Mouse (Mus musculus) hindbrain, embryonic 12.5 days (tissue): ENCODE data around the gene Ttll5. TPM values are rescaled to one million over a fixed set of nuclear protein-coding genes. Genes with fewer than 3 reads are reported as not detected.

Experiments used
- ATAC-seq: fragments of 200-750 bp; cut with Nextera tagmentation; 2 replicates; pipeline ENCODE4 v1.8.0; 2017; ENCODE audit warnings: moderate TSS enrichment; ENCODE audit not compliant: low FRiP score
- H3K27ac ChIP-seq: fragments of 300-500 bp; sonication (generic); 2 replicates; pipeline ENCODE4 v1.5.1; 2016; ENCODE audit warnings: mild to moderate bottlenecking
- H3K27me3 ChIP-seq: fragments of 300-500 bp; sonication (generic); 2 replicates; pipeline ENCODE4 v1.6.1; 2016; ENCODE audit warnings: mild to moderate bottlenecking
- H3K36me3 ChIP-seq: fragments of 300-500 bp; sonication (generic); 2 replicates; pipeline ENCODE4 v1.6.1; 2016; ENCODE audit warnings: mild to moderate bottlenecking
- H3K4me1 ChIP-seq: fragments of 300-500 bp; sonication (generic); 2 replicates; pipeline ENCODE4 v1.6.1; 2016
- H3K4me2 ChIP-seq: fragments of 300-500 bp; sonication (generic); replicated peaks from 2 replicates; pipeline ENCODE4 v1.6.1; 2016; ENCODE audit warnings: mild to moderate bottlenecking
- H3K4me3 ChIP-seq: fragments of 300-500 bp; sonication (generic); 2 replicates; pipeline ENCODE4 v1.5.1; 2016; ENCODE audit warnings: mild to moderate bottlenecking
- H3K9ac ChIP-seq: fragments of 300-500 bp; sonication (generic); 2 replicates; pipeline ENCODE4 v1.6.1; 2016; ENCODE audit warnings: mild to moderate bottlenecking, moderate library complexity
- H3K9me3 ChIP-seq: fragments of 300-500 bp; sonication (generic); replicated peaks from 2 replicates; pipeline ENCODE4 v1.6.1; 2016; ENCODE audit warnings: mild to moderate bottlenecking
- WGBS: fragments of 180-500 bp; shearing (Covaris S2); methylation state at CpG from one replicate; pipeline ENCODE4 v1.1.7; 2016; 5-methylcytosine and 5-hydroxymethylcytosine counted together
- polyA plus RNA-seq: library from polyadenylated mRNA; unstranded; fragments of >200 nt; fragmentation: Nextera tagmentation; extraction: Ambion mirVana; gene quantifications from 2 replicates; pipeline ENCODE4 v1.2.1, GENCODE M21; 2016

Ttll5 gene
- polyA plus RNA-seq, 1 experiment from 2014 or later, result 15.9 TPM

DNA sequence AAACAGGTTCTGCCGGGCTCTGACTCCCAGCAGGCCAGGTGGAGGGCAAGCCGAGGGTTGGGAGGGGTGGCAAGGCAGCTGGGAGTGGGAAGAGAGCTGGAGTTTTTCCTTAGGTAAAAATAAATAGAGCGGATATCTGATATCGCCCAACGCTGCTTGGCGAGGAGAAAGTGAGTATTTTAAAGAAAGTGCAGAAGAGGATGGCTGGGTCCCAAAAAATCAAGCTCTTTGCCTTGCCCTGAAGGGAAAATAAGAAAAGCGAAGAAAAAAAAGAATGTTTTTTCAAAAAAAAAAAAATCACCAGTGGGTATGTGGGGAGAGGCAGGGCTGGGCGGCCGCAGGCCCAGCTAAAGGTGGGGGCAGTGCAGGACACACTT, 253.7 kb downstream of the Ttll5 start:
- Histone ChIP-seq H3K4me2 (peak overlapping the region; percentile 71), H3K27me3 (peaks cover 26% of the 10 kb centered on the region; the same call in 1 of the 2 replicates), H3K27ac (peak overlapping the region; percentile 60; the same call in 1 of the 2 replicates), H3K36me3 (no peaks in the 10 kb centered on the region), H3K9ac (peak overlapping the region; percentile 66), H3K4me3 (peak overlapping the region; percentile 47), H3K4me1 (peaks cover 33% of the 10 kb centered on the region), H3K9me3 (no peaks in the 10 kb centered on the region)
- WGBS, result 7% methylated on average over 9 of the region's 9 CpGs
- ATAC-seq, result no peak

GRCm38 (mm10) chr12:86078553-86079201, 254.2 kb downstream of the Ttll5 start, which contains the start of gene Tgfb3:
Tgfb3 (minus strand) TSS chr12:86079041.
- peak within 1 kb of the TSS; percentile 66 for H3K9ac ChIP-seq
- peaks cover 26% of the 10 kb centered on the region; the same call in 1 of the 2 replicates for H3K27me3 ChIP-seq
- peak; percentile 55 for ATAC-seq
- under 1% methylated on average over 25 of the region's 25 CpGs for WGBS
- H3K4me1 ChIP-seq, result peaks cover 36% of the 10 kb centered on the region
- no peaks in the 10 kb centered on the region for H3K9me3 ChIP-seq
- peak within 1 kb of the TSS; percentile 79 for H3K27ac ChIP-seq
- H3K4me2 ChIP-seq, result peak within 1 kb of the TSS; percentile 71
- no peaks in the 10 kb centered on the region for H3K36me3 ChIP-seq
- H3K4me3 ChIP-seq, result peak within 1 kb of the TSS; percentile 47

- Histone ChIP-seq H3K36me3 (no peaks in the 10 kb centered on the region), H3K4me1 (peaks cover 36% of the 10 kb centered on the region), H3K9ac (peak overlapping the region; percentile 66), H3K27ac (peak overlapping the region; percentile 79), H3K27me3 (peaks cover 26% of the 10 kb centered on the region; the same call in 1 of the 2 replicates), H3K4me3 (peak overlapping the region; percentile 47), H3K9me3 (no peaks in the 10 kb centered on the region), H3K4me2 (peak overlapping the region; percentile 71)
- WGBS, result under 1% methylated on average over 31 of the region's 31 CpGs
- peak; percentile 73 for ATAC-seq
Measured at GRCm38 (mm10) chr12:86079202-86079667, 254.8 kb downstream of the Ttll5 start.

DNA sequence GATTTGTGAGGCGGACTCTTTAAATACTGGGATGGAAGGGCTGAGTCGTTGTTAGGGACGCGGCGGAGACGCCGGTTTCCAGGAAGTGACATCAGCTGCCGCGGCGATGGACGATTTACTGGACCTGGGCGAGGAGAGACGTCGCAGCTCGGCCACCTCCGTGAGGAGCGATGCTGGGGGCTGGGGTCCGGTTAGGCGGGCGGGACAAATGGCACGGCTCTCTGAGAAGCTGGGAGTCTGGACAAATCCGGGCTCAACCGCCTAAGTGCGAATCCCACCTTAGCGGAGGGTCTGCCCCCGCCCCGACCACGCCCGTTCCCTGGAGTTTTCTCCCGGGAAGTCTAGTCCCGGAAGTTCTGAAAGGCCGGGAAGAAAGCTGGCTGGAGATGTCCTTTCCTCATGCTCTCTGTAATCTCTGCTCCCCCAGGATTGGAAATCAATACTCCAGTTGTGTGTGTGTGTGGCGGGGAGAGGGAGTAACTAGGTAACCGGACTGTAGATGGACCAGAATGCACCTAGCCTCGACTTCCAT, 258.1 kb downstream of the Ttll5 start, which contains the start of gene Ift43:
Ift43 (plus strand) TSS at position 61 of the 532 bp plus-strand sequence.
- under 1% methylated on average over 35 of the region's 35 CpGs for WGBS
- peaks cover 10% of the 10 kb centered on the region for H3K36me3 ChIP-seq
- no peak within 1 kb of the TSS; the same call in 1 of the 2 replicates for H3K27ac ChIP-seq
- H3K27me3 ChIP-seq, result peaks cover 15% of the 10 kb centered on the region; the same call in 1 of the 2 replicates
- peaks cover 16% of the 10 kb centered on the region for H3K4me1 ChIP-seq
- no peaks in the 10 kb centered on the region for H3K9me3 ChIP-seq
- peak within 1 kb of the TSS; percentile 70 for H3K4me3 ChIP-seq
- peak; percentile 74 for ATAC-seq
- peak within 1 kb of the TSS; percentile 65 for H3K4me2 ChIP-seq
- peak within 1 kb of the TSS; percentile 63 for H3K9ac ChIP-seq

DNA sequence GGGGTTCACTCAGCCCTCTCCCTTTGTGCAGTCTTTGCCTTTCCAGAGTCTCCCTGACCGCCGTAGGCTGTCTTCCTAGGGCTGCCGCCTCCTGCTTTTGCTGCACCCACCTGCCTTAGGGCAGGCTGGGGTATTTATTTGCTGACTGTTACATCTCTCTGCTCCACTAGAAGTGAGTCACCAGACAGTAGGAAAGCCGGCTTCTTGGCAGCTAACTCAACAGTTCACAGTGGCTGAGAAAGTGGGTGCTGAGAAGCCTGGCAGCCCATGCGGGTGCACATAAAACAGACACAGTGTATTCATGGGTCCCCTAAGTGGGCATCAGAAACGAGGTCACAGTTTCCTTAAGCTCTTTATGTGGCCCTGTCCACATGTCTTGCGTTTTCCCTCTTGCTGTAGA, 261.4 kb downstream of the Ttll5 start:
- H3K27ac ChIP-seq, result no peak overlapping the region
- H3K4me1 ChIP-seq, result peaks cover 10% of the 10 kb centered on the region
- no peak for ATAC-seq

DNA sequence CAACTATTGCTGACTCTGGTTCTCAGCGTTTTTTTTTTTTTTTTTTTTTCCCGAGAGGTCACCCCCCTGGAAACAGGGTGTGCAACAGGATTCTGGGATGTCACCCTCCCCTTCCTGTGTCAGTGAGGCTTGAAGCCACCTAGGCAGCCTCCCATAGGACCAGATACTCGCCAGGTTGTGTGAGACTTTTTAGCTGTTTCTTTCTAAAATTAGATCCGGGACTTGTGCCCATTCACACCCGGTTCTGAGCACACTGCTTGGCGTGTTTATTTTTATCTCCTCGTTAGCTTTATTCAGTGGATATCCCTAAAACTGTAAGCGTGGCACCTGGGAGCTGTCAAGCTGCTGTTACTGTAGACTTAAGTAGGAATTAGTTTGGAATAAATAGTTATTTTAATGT, 262.1 kb downstream of the Ttll5 start:
- Histone ChIP-seq H3K27ac (no peak overlapping the region), H3K4me3 (no peak overlapping the region), H3K27me3 (no peaks in the 10 kb centered on the region), H3K4me2 (no peak overlapping the region), H3K9ac (no peak overlapping the region), H3K9me3 (no peaks in the 10 kb centered on the region), H3K36me3 (peaks cover 21% of the 10 kb centered on the region), H3K4me1 (peaks cover 14% of the 10 kb centered on the region)
- WGBS, result 82% methylated on average over 8 of the region's 8 CpGs
- no peak for ATAC-seq

More for the DNA sequence above, 261.4 kb downstream of the Ttll5 start:
- Histone ChIP-seq H3K36me3 (peaks cover 21% of the 10 kb centered on the region), H3K9ac (no peak overlapping the region), H3K27me3 (0 out of 2 replicates have a peak, but pooled peaks cover 4% of the 10 kb centered on the region), H3K4me3 (no peak overlapping the region), H3K9me3 (no peaks in the 10 kb centered on the region), H3K4me2 (no peak overlapping the region)
- 93% methylated on average over 7 of the region's 7 CpGs for WGBS

DNA sequence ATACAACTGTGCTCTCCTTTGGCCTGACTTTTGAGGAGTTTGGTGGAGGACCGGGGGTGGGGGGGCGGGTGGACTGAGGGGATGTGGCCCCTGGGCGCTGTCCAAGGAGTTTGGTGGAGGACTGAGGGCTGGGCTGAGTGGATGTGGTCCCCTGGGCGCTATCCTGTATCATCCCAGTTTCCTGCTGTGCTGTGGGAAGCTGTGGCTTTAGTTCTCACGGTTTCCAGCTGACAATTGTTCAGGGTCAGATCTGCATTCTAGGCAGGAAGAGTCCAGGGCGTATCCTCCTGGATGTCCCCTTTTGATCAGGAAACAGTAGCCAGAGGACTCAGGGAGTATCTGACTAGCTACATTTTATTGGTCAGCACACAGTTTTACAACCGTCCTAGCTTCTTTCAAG, 263.6 kb downstream of the Ttll5 start:
- Histone ChIP-seq H3K27ac (no peak overlapping the region), H3K4me3 (no peak overlapping the region), H3K36me3 (peaks cover 24% of the 10 kb centered on the region), H3K4me2 (no peak overlapping the region), H3K9ac (no peak overlapping the region), H3K9me3 (no peaks in the 10 kb centered on the region), H3K4me1 (peaks cover 14% of the 10 kb centered on the region), H3K27me3 (no peaks in the 10 kb centered on the region)
- 70% methylated on average over 7 of the region's 7 CpGs for WGBS
- ATAC-seq, result no peak

- Histone ChIP-seq H3K4me3 (no peak overlapping the region), H3K9ac (no peak overlapping the region), H3K36me3 (peaks cover 24% of the 10 kb centered on the region), H3K27me3 (no peaks in the 10 kb centered on the region), H3K27ac (no peak overlapping the region), H3K4me1 (peaks cover 10% of the 10 kb centered on the region; the same call in 1 of the 2 replicates), H3K9me3 (no peaks in the 10 kb centered on the region), H3K4me2 (no peak overlapping the region)
- ATAC-seq, result no peak
- 61% methylated on average over 4 of the region's 4 CpGs for WGBS
Measured at GRCm38 (mm10) chr12:86090764-86091163, 266.3 kb downstream of the Ttll5 start.

GRCm38 (mm10) chr12:86091601-86092132, 267.2 kb downstream of the Ttll5 start:
- H3K27me3 ChIP-seq, result no peaks in the 10 kb centered on the region
- no peaks in the 10 kb centered on the region for H3K9me3 ChIP-seq
- H3K27ac ChIP-seq, result no peak overlapping the region
- no peak overlapping the region for H3K4me3 ChIP-seq
- peaks cover 22% of the 10 kb centered on the region for H3K36me3 ChIP-seq
- H3K9ac ChIP-seq, result no peak overlapping the region
- no peak overlapping the region for H3K4me2 ChIP-seq
- 48% methylated on average over 18 of the region's 18 CpGs for WGBS
- H3K4me1 ChIP-seq, result peaks cover 10% of the 10 kb centered on the region; the same call in 1 of the 2 replicates
- no peak for ATAC-seq

- Histone ChIP-seq H3K27ac (no peak overlapping the region), H3K4me2 (no peak overlapping the region), H3K9me3 (no peaks in the 10 kb centered on the region), H3K9ac (no peak overlapping the region), H3K27me3 (no peaks in the 10 kb centered on the region), H3K4me1 (peaks cover 10% of the 10 kb centered on the region; the same call in 1 of the 2 replicates), H3K4me3 (no peak overlapping the region), H3K36me3 (peaks cover 22% of the 10 kb centered on the region)
- 96% methylated on average over 4 of the region's 4 CpGs for WGBS
- no peak for ATAC-seq
Measured at GRCm38 (mm10) chr12:86094075-86094474, 269.6 kb downstream of the Ttll5 start.

- ATAC-seq, result no peak
- Histone ChIP-seq H3K36me3 (peaks cover 17% of the 10 kb centered on the region), H3K9ac (no peak overlapping the region), H3K4me3 (no peak overlapping the region), H3K4me1 (peaks cover 10% of the 10 kb centered on the region; the same call in 1 of the 2 replicates), H3K27ac (no peak overlapping the region), H3K27me3 (no peaks in the 10 kb centered on the region), H3K4me2 (no peak overlapping the region), H3K9me3 (no peaks in the 10 kb centered on the region)
- 85% methylated on average over 4 of the region's 4 CpGs for WGBS
Measured at GRCm38 (mm10) chr12:86095806-86096205, 271.3 kb downstream of the Ttll5 start.

DNA sequence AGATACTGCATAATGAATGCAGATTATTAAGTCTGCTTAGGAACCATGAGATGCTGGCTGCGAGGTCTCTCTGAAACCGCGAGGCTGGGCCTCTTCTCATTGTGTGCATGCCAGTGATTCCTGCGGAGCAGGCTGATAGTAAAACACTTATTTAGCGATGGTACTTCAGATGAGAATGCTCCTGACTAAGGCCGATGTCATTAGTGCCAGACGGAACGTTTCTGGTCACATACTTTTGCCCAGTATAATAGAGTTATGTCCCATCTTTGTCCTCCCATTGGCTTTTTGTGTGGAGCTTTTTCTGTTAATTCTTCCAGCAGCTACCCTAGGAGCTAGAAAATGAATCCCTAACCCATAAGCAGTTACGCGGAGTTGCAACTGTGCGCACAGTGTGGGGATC, 273.3 kb downstream of the Ttll5 start:
- Histone ChIP-seq H3K27me3 (no peaks in the 10 kb centered on the region), H3K4me2 (no peak overlapping the region), H3K27ac (no peak overlapping the region), H3K9me3 (no peaks in the 10 kb centered on the region), H3K4me3 (no peak overlapping the region), H3K9ac (no peak overlapping the region), H3K36me3 (peaks cover 14% of the 10 kb centered on the region), H3K4me1 (peaks cover 5% of the 10 kb centered on the region; the same call in 1 of the 2 replicates)
- ATAC-seq, result no peak
- WGBS, result 81% methylated on average over 11 of the region's 11 CpGs
